Mouse (Mus musculus) heart, embryonic 16.5 days (tissue): ENCODE measurements around the gene St6galnac6. TPM values are rescaled to one million over a fixed set of nuclear protein-coding genes. Genes with fewer than 3 reads are reported as not detected.

Experiments
- ATAC-seq: fragments of 200-750 bp; cut with Nextera tagmentation; replicated peaks from 2 replicates; pipeline ENCODE4 v1.8.0; 2017; ENCODE audit warnings: moderate number of reproducible peaks; ENCODE audit not compliant: insufficient read depth, low FRiP score; ENCODE audit errors: extremely low read depth
- H3K27ac ChIP-seq: fragments of 300-500 bp; sonication (generic); 2 replicates; pipeline ENCODE4 v1.5.1; 2014; ENCODE audit warnings: mild to moderate bottlenecking, low read length, control low read depth, moderate library complexity
- H3K27me3 ChIP-seq: fragments of 300-500 bp; sonication (generic); 2 replicates; pipeline ENCODE4 v1.6.1; 2014; ENCODE audit warnings: low read length, mixed read lengths; ENCODE audit not compliant: control insufficient read depth, insufficient read depth
- H3K36me3 ChIP-seq: fragments of 300-500 bp; sonication (generic); 2 replicates; pipeline ENCODE4 v1.6.1; 2014; ENCODE audit not compliant: control insufficient read depth, insufficient read depth
- H3K4me1 ChIP-seq: fragments of 300-500 bp; sonication (generic); 2 replicates; pipeline ENCODE4 v1.6.1; 2014; ENCODE audit warnings: low read length, mixed read lengths; ENCODE audit not compliant: control insufficient read depth, insufficient read depth
- H3K4me2 ChIP-seq: fragments of 300-500 bp; sonication (generic); 2 replicates; pipeline ENCODE4 v1.6.1; 2014; ENCODE audit warnings: low read depth, mild to moderate bottlenecking, control low read depth, low read length
- H3K4me3 ChIP-seq: fragments of 300-500 bp; sonication (generic); 2 replicates; pipeline ENCODE4 v1.5.1; 2014; ENCODE audit warnings: mild to moderate bottlenecking, control low read depth, low read length
- H3K9ac ChIP-seq: fragments of 300-500 bp; sonication (generic); 2 replicates; pipeline ENCODE4 v1.6.1; 2014; ENCODE audit warnings: low read length, control low read depth
- H3K9me3 ChIP-seq: fragments of 300-500 bp; sonication (generic); replicated peaks from 2 replicates; pipeline ENCODE4 v1.6.1; 2016; ENCODE audit warnings: low read length; ENCODE audit not compliant: control insufficient read depth
- WGBS: fragments of 180-500 bp; shearing (Covaris S2); extraction: QIAGEN DNeasy Blood & Tissue Kit; methylation state at CpG from one replicate; pipeline ENCODE4 v1.1.7; 2014; 5-methylcytosine and 5-hydroxymethylcytosine counted together
- polyA plus RNA-seq: library from polyadenylated mRNA; unstranded; fragments of >200 nt; fragmentation: Nextera tagmentation; extraction: Ambion mirVana; gene quantifications from 2 replicates; pipeline ENCODE4 v1.2.1, GENCODE M21; 2015

Gene St6galnac6
- polyA plus RNA-seq, 1 experiment from 2014 or later, result 33.4 TPM

- H3K4me2 ChIP-seq, result peak overlapping the region; percentile 75
- peak overlapping the region; percentile 99 for H3K27ac ChIP-seq
- 19% methylated on average over 5 of the region's 5 CpGs for WGBS
- peaks cover 14% of the 10 kb centered on the region for H3K36me3 ChIP-seq
- H3K9ac ChIP-seq, result peak overlapping the region; percentile 76
- ATAC-seq, result peak; percentile 32
- H3K4me3 ChIP-seq, result peak overlapping the region; percentile 54
- peaks cover 47% of the 10 kb centered on the region for H3K4me1 ChIP-seq
- H3K27me3 ChIP-seq, result no peaks in the 10 kb centered on the region
- no peaks in the 10 kb centered on the region for H3K9me3 ChIP-seq
Observed at GRCm38 (mm10) chr2:32628729-32629128, 29.2 kb downstream of the St6galnac6 start.

GRCm38 (mm10) chr2:32629276-32629976, 29.9 kb downstream of the St6galnac6 start:
- 59% methylated on average over 9 of the region's 9 CpGs for WGBS

GRCm38 (mm10) chr2:32630036-32630435, 30.5 kb downstream of the St6galnac6 start:
- Histone ChIP-seq H3K9ac (no peak overlapping the region; the same call in 1 of the 2 replicates), H3K4me3 (no peak overlapping the region), H3K27me3 (no peaks in the 10 kb centered on the region), H3K4me2 (no peak overlapping the region), H3K9me3 (no peaks in the 10 kb centered on the region), H3K36me3 (peaks cover 20% of the 10 kb centered on the region), H3K4me1 (peaks cover 40% of the 10 kb centered on the region), H3K27ac (no peak overlapping the region)
- ATAC-seq, result no peak
- WGBS, result 80% methylated on average over 9 of the region's 9 CpGs

More at GRCm38 (mm10) chr2:32629276-32629976, 29.9 kb downstream of the St6galnac6 start:
- peaks cover 16% of the 10 kb centered on the region for H3K36me3 ChIP-seq
- H3K27ac ChIP-seq, result peak overlapping the region; percentile 99
- peak overlapping the region; percentile 59 for H3K9ac ChIP-seq
- H3K4me2 ChIP-seq, result peak overlapping the region; percentile 75
- H3K4me3 ChIP-seq, result peak overlapping the region; percentile 54
- ATAC-seq, result no peak
- H3K27me3 ChIP-seq, result no peaks in the 10 kb centered on the region
- no peaks in the 10 kb centered on the region for H3K9me3 ChIP-seq
- peaks cover 46% of the 10 kb centered on the region for H3K4me1 ChIP-seq

- no peak overlapping the region for H3K27ac ChIP-seq
- no peaks in the 10 kb centered on the region for H3K9me3 ChIP-seq
- ATAC-seq, result no peak
- no peaks in the 10 kb centered on the region for H3K27me3 ChIP-seq
- 86% methylated on average over 10 of the region's 10 CpGs for WGBS
- H3K4me2 ChIP-seq, result no peak overlapping the region
- no peak overlapping the region for H3K4me3 ChIP-seq
- peaks cover 38% of the 10 kb centered on the region for H3K4me1 ChIP-seq
- peaks cover 20% of the 10 kb centered on the region for H3K36me3 ChIP-seq
- no peak overlapping the region for H3K9ac ChIP-seq
Observed at GRCm38 (mm10) chr2:32631046-32631445, 31.5 kb downstream of the St6galnac6 start.

- H3K36me3 ChIP-seq, result peaks cover 20% of the 10 kb centered on the region
- H3K4me1 ChIP-seq, result peaks cover 32% of the 10 kb centered on the region
- no peak overlapping the region for H3K4me3 ChIP-seq
- no peaks in the 10 kb centered on the region for H3K27me3 ChIP-seq
- no peak overlapping the region for H3K9ac ChIP-seq
- WGBS, result 38% methylated on average over 7 of the region's 7 CpGs
- ATAC-seq, result peak; percentile 42
- H3K27ac ChIP-seq, result peak overlapping the region; percentile 5; the same call in 1 of the 2 replicates
- no peaks in the 10 kb centered on the region for H3K9me3 ChIP-seq
- H3K4me2 ChIP-seq, result no peak overlapping the region
Observed at GRCm38 (mm10) chr2:32631737-32632394, 32.4 kb downstream of the St6galnac6 start.

- no peaks in the 10 kb centered on the region for H3K27me3 ChIP-seq
- no peak for ATAC-seq
- WGBS, result 59% methylated on average over 5 of the region's 5 CpGs
- peaks cover 20% of the 10 kb centered on the region for H3K36me3 ChIP-seq
- H3K4me1 ChIP-seq, result peaks cover 22% of the 10 kb centered on the region
- H3K27ac ChIP-seq, result peak overlapping the region; percentile 34
- H3K9ac ChIP-seq, result no peak overlapping the region
- no peaks in the 10 kb centered on the region for H3K9me3 ChIP-seq
- no peak overlapping the region for H3K4me2 ChIP-seq
- H3K4me3 ChIP-seq, result no peak overlapping the region
Observed at GRCm38 (mm10) chr2:32633660-32634059, 34.2 kb downstream of the St6galnac6 start.

- ATAC-seq, result no peak
- Histone ChIP-seq H3K4me2 (no peak overlapping the region), H3K9me3 (no peaks in the 10 kb centered on the region), H3K27ac (peak overlapping the region; percentile 34), H3K4me3 (no peak overlapping the region), H3K4me1 (peaks cover 14% of the 10 kb centered on the region), H3K9ac (0 out of 2 replicates have a peak overlapping the region, but pooled peaks have one; percentile 13), H3K36me3 (peaks cover 20% of the 10 kb centered on the region), H3K27me3 (no peaks in the 10 kb centered on the region)
- WGBS, result 84% methylated on average over 10 of the region's 10 CpGs
Observed at GRCm38 (mm10) chr2:32634277-32635105, 35.0 kb downstream of the St6galnac6 start.

GRCm38 (mm10) chr2:32636617-32637016, 37.1 kb downstream of the St6galnac6 start:
- WGBS, result 69% methylated on average over 7 of the region's 7 CpGs
- Histone ChIP-seq H3K27me3 (no peaks in the 10 kb centered on the region), H3K36me3 (peaks cover 16% of the 10 kb centered on the region), H3K4me3 (no peak overlapping the region), H3K4me2 (no peak overlapping the region), H3K9ac (no peak overlapping the region), H3K27ac (peak overlapping the region; percentile 45; the same call in 1 of the 2 replicates), H3K9me3 (no peaks in the 10 kb centered on the region), H3K4me1 (peaks cover 18% of the 10 kb centered on the region)
- no peak for ATAC-seq
